Mouse (Mus musculus) monocyte, adult 2 months (primary cell): ENCODE results near the gene Grk2.
"Not testable (repeated sequence)": the region's sequence is repeated elsewhere in the genome, so short reads cannot be mapped to it uniquely, and the experiment has no call there.

ENCODE experiments used
- DNase-seq, 2 experiments: peaks; one replicate each; pipeline ENCODE4 v3.0.0; 2022; ENCODE audit warnings: low spot score in 2 of 2, low read depth in 1 of 2

Grk2 gene

DNA sequence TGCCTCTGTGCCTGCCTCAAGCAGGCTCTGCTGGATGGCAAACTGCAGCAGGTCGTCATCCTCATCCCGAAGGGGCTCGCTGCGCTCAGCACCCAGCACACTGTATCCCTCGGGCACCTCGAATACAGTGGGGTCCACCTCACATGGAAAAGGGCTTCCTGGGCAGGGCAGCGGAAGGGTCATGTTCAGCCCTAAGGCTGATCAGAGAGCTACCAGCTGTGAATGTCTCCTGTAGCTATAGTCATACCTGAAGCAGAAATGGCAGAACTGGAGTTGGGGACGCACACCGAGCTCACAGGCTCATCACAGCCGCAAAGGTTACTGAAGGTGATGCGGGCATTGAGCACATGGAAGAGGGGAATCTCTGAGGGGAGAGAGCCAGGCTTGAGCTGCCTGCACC, 35.0 kb downstream of the Grk2 start:
- no peak for DNase-seq

DNA sequence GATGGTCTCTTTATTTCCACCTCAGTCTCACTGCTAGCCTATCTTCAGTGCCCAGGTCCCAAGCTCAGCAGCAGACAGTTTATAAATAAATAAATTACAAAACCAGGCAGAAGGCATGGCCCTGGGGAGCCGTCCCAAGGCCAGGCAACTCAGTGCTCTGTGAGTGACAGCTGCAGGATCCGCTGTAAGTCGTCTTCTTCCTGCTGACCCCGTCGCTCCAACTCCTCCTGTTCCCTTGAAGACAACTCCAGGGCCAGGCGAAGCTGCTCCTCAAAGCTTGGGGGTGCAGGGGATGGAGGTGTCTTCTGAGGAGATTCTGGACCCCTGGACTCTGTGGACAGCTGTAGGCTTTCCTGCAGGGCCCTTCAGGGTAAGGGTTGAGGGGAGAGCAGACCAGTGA, 35.8 kb downstream of the Grk2 start:
- no peak for DNase-seq

DNA sequence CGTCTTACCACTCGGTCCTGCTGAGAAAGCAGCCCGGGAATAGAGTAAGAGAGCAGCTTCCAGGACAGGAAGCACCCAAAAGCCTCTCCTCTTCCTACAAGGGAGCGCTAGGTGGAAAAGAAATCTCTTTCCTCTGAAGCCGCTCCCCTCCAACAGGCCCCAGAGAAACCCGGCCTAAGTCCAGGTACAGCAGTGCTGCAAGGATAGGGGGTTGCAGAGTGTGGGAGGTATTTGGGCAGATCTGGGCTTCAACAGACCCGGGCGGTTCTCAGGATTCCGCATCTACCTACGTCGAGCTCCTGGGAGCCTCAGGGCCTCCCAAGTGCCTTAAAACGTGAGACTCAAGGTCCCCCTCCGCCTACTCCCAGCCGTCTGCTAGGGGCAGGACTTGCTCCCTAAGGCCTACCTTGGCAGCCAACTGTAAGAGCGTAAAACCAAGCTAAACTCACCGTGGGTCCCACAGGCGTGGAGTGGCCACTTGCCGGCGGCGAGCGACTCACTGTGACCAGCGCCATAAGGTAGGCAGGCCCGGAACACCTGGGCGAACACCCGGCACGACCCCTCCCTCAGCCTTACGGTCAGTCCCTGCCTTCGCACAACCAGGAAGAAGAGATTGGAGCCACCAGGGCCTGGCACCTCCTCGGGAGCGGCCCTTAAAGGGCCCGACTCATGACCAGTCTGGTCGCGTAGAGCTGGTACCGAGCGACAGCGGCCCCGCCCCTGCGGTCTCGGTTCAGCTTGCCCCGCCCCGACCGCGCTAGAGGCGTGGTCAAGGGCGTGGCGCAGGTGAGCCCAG, 37.3 kb downstream of the Grk2 start, which contains the start of gene Ssh3:
Gene Ssh3, minus strand, starts transcription at position 615 of the 796 bp plus-strand sequence.
- DNase-seq, result no peak

DNA sequence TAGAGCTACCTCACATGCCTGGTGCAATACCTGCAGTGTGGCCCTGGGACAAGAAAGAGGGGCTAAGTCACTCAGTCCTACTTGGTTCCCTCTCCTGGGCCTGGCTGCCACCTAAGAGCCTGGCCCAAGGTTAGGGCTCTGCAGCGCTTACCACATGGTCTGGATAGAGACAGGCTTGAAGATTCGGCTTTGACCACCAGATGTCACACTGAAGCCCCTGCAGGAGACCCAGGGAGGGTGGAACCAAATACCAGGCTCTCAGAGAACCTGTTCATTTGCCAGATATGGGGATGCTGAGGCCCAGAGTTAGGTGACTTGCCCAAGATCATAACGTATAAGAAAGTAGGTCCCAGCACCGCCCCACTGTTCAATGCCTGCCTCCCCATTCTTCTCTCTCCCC, 40.1 kb downstream of the Grk2 start:
- DNase-seq, result no peak

DNA sequence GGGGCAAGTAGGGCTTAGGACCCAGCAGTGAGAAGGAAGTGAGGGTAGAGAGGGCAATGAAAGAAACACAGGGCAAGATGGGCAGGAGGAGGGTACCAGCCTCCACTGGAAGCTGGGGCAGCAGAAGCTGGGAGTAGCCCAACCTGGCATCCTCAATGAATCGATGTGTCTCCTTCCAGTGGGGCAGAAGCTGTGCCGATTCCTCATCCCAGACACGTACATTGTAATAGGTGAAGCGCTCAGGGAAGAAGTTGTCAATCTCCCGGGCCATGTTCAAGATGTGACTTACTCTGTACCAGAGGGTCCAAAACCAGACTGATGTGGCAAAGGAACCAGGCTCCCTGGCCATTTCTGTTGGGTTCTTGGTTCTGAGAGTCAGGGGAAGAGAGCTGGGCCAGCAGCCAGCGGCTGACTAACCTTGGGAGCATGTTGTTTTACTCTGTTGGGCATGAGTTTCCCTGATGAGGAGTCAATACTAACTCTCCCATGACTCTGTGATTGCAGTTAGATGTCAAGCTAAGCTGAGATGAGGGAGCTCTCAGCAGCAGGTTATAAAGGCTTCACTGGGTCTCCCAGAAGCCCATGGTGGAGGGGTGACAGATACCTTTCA, 41.7 kb downstream of the Grk2 start:
- DNase-seq, result no peak

DNA sequence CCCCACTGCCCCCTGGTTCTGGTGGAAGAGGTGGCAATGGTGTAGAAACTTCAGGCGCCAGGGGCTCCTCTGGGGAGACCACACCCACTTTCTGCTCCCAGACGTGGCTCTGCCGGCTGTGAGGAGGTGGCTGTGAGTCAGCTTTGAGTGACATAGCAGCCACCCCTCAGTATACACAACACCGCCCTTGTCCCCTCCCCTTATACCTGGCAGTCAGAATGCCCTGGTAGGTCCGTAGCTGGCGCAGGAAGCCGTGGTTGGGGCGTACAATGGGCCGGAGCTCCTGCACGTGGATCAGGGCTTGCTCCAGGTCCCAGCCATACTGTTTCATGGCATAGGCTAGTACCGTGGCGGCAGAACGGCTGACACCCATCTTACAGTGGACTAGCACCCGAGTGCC, 42.3 kb downstream of the Grk2 start:
- no peak for DNase-seq

DNA sequence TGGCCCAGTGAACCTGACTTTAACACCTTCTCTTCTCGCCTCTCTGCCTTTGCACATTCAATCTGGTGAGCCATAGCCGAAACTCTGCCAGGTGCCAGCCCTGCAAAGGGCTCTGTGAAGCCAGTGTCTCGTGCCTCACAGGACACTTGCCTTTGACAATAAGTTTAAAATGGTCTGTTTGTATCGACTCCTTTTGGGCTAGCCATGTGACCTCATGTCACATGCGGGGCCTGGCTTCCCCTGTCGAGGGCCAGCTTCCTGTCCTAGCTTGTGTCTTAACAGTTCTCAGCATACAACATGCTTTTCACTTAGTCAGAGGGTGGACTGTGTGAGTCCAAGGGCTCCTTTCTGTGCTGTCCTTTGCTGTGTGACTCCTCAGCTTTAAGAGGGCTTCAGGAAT, 43.3 kb downstream of the Grk2 start:
- DNase-seq, result no peak

DNA sequence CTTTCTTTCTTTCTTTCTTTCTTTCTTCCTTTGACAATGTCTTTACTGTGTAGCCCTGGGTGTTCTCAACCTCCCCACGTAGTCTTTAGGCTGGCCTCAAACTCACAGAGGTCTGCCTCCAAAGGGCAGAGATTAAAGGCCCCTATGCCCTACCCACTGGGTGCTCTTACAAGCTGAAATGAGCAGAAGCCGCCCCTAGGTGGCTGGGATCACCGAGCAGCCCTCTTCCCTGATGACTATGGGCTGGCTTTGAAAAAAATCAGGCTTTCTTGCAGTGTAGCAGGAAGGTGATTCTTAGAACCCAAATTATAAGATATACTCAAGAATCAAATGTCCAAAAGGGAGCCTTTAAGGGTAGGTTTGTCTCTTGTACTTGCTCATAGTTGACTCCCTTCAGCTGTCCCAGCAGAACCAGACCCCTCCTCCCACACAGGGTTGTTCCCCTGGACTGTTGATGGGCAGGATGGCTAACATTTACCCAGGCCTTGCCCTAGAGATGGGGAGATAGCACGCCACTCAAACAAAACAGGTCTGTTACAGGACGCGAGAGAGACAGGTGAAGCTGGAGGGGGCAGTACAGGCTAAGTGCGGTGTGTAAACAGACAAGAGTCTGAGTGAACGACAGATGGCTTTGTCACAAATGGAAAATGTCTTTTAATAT, 44.9 kb downstream of the Grk2 start:
- DNase-seq, result no peak

DNA sequence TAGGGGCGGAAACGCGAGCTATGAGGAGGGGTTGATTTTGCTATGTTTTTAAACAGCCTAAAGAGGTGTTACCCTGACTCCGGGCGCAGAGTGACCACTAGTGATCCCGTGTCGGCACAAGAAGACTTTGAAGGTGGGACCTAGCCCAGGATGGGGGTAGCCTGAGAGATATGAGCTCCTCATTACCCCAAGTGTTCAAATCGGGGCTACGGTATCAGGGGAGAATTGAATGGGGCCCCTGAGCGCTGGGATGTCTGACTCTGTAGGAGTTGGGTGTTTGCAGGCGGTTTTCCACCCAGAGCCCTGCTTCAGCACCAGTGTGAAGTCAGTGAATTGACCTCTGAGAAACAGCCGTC, 48.1 kb downstream of the Grk2 start:
- no peak for DNase-seq

DNA sequence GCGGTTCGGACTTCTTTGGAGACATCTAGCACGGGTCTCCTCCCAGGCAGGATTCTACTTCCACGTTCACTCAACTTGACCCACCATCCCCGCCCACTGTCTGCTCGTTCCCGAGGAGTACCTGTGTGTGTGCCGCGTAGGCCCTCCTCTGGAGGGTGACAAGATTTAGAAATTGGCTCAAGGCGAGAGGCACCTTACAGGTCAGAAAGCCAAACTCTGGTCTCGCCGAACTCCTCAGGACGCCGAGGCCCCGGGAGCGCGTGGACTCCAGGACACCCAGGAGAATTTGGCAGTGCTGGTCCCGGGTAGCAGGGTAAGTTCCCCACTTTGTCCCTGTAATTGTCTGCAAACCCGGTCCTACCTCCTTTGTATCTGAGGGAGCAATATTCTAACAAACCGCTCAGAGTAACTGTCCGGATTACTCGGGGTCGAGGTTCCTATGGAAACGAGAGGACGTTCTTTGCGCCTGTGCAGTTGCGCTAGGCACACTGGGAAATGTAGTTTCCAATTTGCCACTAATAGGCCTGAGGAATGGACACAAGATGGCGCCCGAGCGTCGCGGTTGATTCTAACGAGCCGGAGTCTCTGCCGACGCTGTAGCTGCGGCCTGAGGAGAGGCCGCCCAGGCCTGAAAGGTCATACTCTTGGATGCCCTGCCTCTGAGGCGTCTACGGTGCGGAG, 48.7 kb downstream of the Grk2 start:
- peak; percentile 69 to 82 for DNase-seq

DNA sequence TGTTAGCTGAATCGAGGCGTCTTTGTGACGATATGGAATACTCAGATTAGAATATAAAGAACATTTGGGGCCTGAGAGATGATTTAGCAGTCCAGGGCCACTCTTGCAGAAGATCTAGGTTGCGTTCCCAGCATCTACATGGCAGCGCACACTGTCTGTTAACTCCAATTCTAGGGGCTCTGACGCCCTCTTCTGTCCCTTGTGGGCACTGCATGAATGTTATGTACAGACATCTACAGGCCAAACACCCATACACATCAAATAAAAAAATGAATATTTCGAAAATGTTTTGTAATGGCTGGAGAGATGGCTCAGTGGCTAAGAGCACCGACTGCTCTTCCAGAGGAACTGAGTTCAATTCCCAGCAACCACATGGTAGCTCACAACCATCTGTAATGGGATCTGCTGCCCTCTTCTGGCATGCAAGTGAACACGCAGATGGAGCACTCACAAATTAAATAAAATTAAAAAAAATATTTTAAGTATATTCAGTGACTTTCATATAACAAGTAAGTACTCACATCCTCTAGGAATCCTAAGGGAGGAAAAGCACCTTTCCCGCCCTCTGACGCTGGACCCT, 50.3 kb downstream of the Grk2 start:
- no peak for DNase-seq

DNA sequence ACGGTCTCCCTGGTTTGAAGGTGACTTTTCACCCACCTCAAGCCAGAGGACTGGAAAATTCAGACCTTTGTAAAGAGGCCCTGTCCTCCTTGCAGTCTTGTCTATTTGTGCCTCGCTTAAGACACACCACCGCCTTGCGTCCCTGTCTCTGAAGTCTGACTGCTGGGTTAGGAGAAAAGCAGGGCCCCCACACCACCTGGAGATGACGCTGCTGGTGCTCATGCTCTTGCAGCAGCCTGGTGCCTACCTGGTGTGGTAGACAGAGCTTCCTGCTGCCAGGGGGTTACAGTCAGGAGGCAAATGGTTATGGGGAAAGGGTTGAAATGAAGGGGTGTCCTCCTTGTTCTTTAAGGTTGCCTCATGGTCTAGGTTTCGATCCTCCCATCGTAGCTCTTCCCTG, 51.8 kb downstream of the Grk2 start:
- no peak for DNase-seq

DNA sequence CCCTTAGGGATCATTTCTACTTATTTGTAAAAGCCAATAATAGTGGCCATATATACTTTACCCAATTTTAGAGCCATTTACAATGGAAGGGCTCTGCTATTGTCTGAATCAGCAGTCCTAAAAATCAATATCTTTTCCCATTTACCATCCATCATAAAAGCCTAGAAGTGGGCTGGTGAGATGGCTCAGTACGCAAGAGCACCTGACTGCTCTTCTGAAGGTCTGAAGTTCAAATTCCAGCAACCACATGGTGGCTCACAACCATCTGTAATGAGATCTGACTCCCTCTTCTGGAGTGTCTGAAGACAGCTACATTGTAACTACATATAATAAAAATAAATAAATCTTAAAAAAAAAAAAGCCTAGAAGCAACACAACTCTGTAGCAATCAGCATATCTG, 57.3 kb downstream of the Grk2 start:
- not testable (repeated sequence) for DNase-seq

DNA sequence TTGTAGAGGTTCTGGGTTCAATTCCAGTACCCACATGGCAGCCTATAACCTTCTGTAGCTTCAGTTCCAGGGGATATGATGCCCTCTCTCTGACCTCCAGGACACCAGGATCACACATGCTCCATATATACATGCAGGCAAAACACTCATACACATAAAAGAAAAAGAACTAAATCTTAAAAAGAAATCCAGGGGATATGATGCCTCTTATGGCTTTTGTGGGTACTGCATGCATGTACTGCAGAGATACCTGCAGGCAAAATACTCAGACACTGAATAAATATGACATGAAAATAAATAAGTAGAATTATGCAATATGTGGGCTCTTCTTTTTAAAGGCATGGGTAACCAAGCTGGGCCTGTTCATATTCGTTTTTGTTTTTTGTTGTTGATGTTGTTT, 59.0 kb downstream of the Grk2 start:
- no peak for DNase-seq

DNA sequence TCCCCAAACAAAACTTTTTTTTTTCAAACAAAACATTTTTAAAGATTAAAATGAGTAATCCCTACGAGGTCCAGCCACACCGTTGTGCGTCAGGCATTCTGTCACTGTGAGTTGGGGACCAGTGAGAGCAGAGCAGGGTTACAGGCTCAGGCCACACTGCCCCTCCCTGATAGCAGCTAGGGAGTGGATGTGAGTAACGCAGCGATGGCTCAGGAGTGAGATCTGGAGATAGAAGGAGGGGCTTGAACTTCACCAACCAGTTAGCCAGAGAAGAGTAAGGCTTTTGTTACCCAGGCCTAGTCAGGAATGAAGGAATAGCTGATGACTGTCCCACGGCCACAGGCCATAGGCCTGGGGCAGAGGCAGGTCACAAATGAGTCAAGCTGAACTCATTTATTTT, 61.2 kb downstream of the Grk2 start:
- no peak for DNase-seq

DNA sequence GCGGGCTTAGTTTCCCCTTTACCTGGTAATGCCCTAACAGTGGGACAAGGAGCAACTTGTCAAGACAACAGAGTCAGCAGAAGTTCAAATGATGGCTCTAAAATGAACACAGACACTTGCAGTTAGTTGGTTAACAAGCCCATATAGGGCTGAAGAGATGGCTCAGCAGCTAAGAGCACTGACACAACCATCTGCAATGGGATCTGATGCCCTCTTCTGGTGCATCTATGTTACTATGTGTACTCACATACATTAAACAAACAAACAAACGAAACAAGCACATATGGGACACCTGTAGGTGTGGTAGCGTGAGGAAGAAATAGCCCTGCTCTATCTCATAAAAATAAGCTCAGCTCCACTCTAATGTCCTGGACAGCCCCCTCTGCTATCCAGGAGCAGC, 63.6 kb downstream of the Grk2 start:
- no peak for DNase-seq

DNA sequence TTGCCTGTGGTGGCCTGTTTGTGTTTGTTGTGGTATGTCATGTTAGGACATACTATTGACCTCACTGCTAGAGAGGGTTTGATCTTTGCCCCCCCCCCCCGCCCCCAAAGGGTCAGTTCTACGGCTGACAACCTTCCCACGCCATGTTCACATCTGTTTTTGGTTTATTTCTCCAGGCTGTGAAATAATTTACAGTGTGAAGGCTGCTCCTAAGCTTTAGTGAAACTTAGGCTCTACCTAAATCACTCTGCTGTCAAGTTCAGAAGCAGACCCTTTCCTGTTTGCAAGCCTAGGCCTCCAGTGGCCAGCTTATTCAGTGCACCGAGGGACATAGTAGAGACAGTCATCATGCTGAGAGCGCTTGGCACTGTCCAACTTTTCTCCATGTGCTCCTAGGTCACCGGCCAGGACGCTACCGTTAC, 65.8 kb downstream of the Grk2 start:
- no peak for DNase-seq
